Mouse (Mus musculus) spleen, adult 2 months (tissue): ENCODE measurements around the gene Coa4. TPM values are rescaled to one million over a fixed set of nuclear protein-coding genes. Genes with fewer than 3 reads are reported as not detected.

Source experiments
- DNase-seq, 2 experiments: peaks; one replicate each; pipeline versions ENCODE4 v3.0.0 to v3.0.0-alpha.2; 2012 to 2021; ENCODE audit warnings: low spot score in 2 of 2, low read depth in 1 of 2
- H3K27ac ChIP-seq: fragments of 200-500 bp; 2 replicates; pipeline ENCODE4 v1.5.1; 2012; ENCODE audit warnings: low read length, inconsistent platforms; ENCODE audit not compliant: insufficient read depth
- H3K27me3 ChIP-seq: fragments of 200-500 bp; 2 replicates; pipeline ENCODE4 v1.6.1; 2012; ENCODE audit warnings: mild to moderate bottlenecking, moderate library complexity, low read length, inconsistent platforms; ENCODE audit not compliant: control insufficient read depth, insufficient read depth
- H3K36me3 ChIP-seq: fragments of 200-500 bp; 2 replicates; pipeline ENCODE4 v1.6.1; 2012; ENCODE audit warnings: mild to moderate bottlenecking, low read length, inconsistent platforms; ENCODE audit not compliant: control insufficient read depth, insufficient read depth
- H3K4me1 ChIP-seq: fragments of 200-500 bp; 2 replicates; pipeline ENCODE4 v1.6.1; 2011; ENCODE audit warnings: inconsistent platforms; ENCODE audit not compliant: control insufficient read depth, insufficient read depth, insufficient read length
- H3K4me3 ChIP-seq: fragments of 200-500 bp; 2 replicates; pipeline ENCODE4 v1.5.1; 2011; ENCODE audit warnings: mild to moderate bottlenecking, inconsistent platforms; ENCODE audit not compliant: insufficient read depth, insufficient read length; ENCODE audit errors: extremely low read depth
- CTCF ChIP-seq: fragments of 200-500 bp; IDR thresholded peaks from 2 replicates; pipeline ENCODE4 v1.5.1; 2011; ENCODE audit warnings: mild to moderate bottlenecking, inconsistent platforms; ENCODE audit not compliant: insufficient read depth, insufficient read length, insufficient replicate concordance; ENCODE audit errors: extremely low read depth
- POLR2A ChIP-seq: fragments of 200-500 bp; IDR thresholded peaks from 2 replicates; pipeline ENCODE4 v1.6.1; 2011; ENCODE audit warnings: low read depth, low read length, inconsistent platforms
- WGBS: fragments of 180-500 bp; shearing (Covaris S2); methylation state at CpG from one replicate; pipeline ENCODE4 v1.1.7; 2018; 5-methylcytosine and 5-hydroxymethylcytosine counted together
- polyA plus RNA-seq: library from polyadenylated mRNA; depleted of rRNA; stranded (reverse); fragments of >200 nt; gene quantifications from 2 replicates; pipeline ENCODE4 v1.2.3, GENCODE M21; 2012

Coa4 gene
- polyA plus RNA-seq, 1 experiment: 7.8 TPM

DNA sequence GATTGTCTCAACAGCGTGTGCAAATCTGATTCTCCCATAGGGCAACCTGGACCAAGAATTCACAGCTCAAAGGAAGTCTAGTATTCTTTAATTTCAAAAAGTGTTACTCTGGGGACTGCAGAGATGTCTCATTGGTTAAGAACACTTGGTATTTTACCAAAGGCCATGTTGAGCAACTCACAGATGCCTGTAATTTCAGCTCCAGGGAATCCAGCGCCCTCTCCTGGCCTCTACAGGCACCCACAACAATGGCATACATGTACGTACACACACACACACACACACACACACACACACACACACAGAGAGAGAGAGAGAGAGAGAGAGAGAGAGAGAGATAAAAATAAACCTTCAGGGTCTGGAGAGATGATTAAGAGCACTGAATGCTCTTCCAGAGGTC, 14.6 kb upstream of the Coa4 start:
- H3K36me3 ChIP-seq: no peaks in the 10 kb centered on the region
- no peaks in the 10 kb centered on the region for H3K4me1 ChIP-seq
- TF ChIP-seq CTCF (no peak), POLR2A (no peak)
- no peak for DNase-seq
- H3K27me3 ChIP-seq: no peaks in the 10 kb centered on the region
- no peak overlapping the region for H3K4me3 ChIP-seq
- no peak overlapping the region for H3K27ac ChIP-seq
- 75% methylated on average over 3 of the region's 3 CpGs for WGBS

DNA sequence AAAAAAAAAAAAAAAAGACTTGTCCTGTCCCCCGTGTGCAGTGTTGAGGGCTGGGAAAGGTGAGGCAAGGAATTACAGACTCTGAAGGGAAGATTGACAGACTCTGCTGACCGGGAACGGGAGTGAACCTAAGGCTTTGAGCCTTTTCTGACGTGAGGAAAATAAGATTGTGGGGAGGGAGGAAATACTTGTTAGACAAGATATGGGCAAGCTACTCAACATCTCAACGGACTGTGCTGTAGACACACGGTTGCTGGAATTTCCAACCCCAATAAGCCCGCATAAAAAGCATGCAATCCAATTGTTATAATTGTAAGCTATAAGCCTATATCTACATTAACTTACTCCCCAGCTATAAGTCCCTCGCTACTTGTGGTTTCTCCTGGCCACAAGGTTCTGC, 12.2 kb upstream of the Coa4 start:
- DNase-seq: no peak
- WGBS: 53% methylated on average over 8 of the region's 8 CpGs
- Histone ChIP-seq H3K27ac (no peak overlapping the region), H3K36me3 (no peaks in the 10 kb centered on the region), H3K4me1 (no peaks in the 10 kb centered on the region), H3K4me3 (no peak overlapping the region), H3K27me3 (no peaks in the 10 kb centered on the region)
- no peak for TF ChIP-seq POLR2A
- no peak for TF ChIP-seq CTCF

DNA sequence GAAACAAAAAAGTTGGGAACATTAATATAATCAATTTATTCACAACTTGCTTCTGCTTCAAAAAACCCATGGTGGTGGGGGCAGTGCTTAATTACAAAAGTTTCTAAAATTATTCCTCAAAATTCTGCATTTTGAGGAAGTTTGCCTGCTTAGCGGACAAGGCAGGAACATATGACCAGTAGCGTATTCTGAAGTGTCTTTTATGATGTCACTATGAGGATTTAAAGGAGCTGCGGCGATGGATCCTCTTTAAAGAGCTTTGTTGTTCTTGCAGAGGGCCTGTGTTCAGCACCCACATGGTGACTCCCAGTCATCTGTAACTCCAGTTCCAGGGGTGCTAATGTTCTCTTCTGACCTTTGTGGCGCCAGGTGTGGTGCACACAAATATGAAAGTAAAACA, 6.1 kb upstream of the Coa4 start:
- H3K4me1 ChIP-seq: no peaks in the 10 kb centered on the region
- H3K36me3 ChIP-seq: no peaks in the 10 kb centered on the region
- 82% methylated on average over 5 of the region's 5 CpGs for WGBS
- H3K4me3 ChIP-seq: no peak overlapping the region
- H3K27me3 ChIP-seq: no peaks in the 10 kb centered on the region
- H3K27ac ChIP-seq: no peak overlapping the region
- no peak for DNase-seq
- no peak for TF ChIP-seq POLR2A
- TF ChIP-seq CTCF: no peak

DNA sequence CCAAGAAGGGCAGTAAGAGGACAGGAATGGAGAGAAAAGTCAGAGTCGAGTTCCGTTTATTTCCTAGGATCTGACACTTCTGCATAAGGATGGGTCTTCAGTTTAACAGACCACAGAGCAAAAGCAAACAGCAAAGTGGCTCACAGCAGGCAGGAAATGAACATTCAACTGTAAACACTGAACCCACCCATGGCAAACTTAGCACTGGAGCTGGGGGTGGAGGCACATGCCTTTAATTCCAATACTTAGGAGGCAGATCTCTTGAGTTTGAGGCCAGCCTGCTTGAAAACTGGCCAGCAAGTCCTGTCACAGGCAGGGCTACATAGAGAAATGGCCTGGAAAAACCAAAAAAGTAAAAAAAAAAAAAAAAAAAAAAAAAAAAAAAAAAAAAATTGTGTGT, 3.4 kb upstream of the Coa4 start:
- Histone ChIP-seq H3K4me3 (no peak overlapping the region), H3K27me3 (no peaks in the 10 kb centered on the region), H3K4me1 (peaks cover 2% of the 10 kb centered on the region; the same call in 1 of the 2 replicates), H3K36me3 (peaks cover 1% of the 10 kb centered on the region; the same call in 1 of the 2 replicates), H3K27ac (no peak overlapping the region)
- TF ChIP-seq CTCF (no peak), POLR2A (no peak)
- DNase-seq: no peak
- WGBS: 62% methylated on average over 2 of the region's 2 CpGs

DNA sequence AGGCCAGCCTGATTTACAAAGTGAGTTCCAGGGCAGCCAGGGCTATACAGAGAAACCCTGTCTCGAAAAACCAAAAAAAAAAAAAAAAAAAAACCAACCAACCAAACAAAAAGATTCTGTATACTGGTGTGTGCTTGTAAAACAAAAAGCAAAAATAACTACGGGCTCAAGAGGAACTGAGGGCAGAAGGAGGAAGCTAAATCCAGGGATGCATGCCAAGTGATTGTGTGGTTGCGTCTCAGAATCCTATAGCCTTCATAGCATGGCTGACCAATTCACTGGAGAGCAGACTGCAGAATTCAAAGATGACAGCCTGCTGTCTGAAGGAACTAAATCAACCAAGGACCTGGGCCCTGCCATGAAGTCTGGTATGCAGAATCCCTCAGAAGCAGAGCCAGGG, 2.7 kb upstream of the Coa4 start:
- 43% methylated on average over 3 of the region's 3 CpGs for WGBS
- no peak for TF ChIP-seq CTCF
- no peak for TF ChIP-seq POLR2A
- Histone ChIP-seq H3K4me3 (no peak overlapping the region), H3K4me1 (peaks cover 2% of the 10 kb centered on the region; the same call in 1 of the 2 replicates), H3K27ac (no peak overlapping the region), H3K27me3 (no peaks in the 10 kb centered on the region), H3K36me3 (peaks cover 5% of the 10 kb centered on the region)
- no peak for DNase-seq

DNA sequence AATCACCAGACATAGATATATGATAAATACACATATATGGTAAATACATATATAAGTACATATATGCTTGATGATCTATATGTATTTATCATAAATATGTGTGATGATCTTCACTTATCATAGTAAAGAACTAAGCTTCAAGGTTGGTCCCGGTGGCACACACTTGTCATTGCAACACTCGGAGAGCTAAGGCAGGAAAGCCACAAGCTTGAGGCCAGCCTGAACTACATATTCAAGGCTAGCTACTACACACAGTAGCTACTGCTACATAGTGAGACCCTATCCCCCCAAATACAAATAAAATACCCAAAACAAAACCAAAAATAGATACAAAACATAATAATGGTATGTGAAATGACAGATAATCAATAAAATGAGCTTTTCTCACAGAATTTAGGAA, 1.0 kb upstream of the Coa4 start:
- WGBS: 53% methylated on average over 2 of the region's 2 CpGs
- Histone ChIP-seq H3K27me3 (no peaks in the 10 kb centered on the region), H3K4me1 (peaks cover 2% of the 10 kb centered on the region; the same call in 1 of the 2 replicates), H3K27ac (no peak overlapping the region), H3K4me3 (no peak overlapping the region), H3K36me3 (peaks cover 10% of the 10 kb centered on the region)
- no peak for DNase-seq
- TF ChIP-seq CTCF (no peak), POLR2A (no peak)

DNA sequence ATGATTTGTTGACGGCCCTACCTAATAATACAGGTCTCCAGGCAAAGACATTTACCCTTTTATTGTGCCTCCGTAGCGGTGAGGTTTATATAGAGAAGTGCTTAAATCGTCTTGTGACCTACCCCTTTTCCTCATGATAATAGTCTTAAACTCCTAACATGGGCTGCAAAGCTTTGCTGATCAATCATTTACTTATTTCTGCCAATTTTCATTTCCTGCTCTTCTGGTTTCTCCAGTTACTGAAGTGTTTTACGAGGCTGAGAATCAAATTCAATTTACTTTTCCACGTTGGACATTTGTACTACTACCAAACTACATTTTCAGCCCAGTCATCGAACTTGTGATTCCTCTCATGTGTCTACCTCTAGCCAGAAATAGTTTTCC, 640 bp downstream of the Coa4 start:
- TF ChIP-seq POLR2A: no peak
- TF ChIP-seq CTCF: no peak
- Histone ChIP-seq H3K27ac (no peak overlapping the region), H3K4me3 (peak overlapping the region; percentile 95), H3K36me3 (peaks cover 10% of the 10 kb centered on the region), H3K27me3 (no peaks in the 10 kb centered on the region), H3K4me1 (peaks cover 2% of the 10 kb centered on the region; the same call in 1 of the 2 replicates)
- DNase-seq: no peak
- 20% methylated on average over 7 of the region's 7 CpGs for WGBS
